Mouse (Mus musculus): ENCODE data around the gene Gm33543.

Gene Gm33543

GRCm38 (mm10) chr10:95778622-95779021 is 64.1 kb downstream of the Gm33543 start:
- DNase-seq (ENCODE audit: low spot score in 2 of 2), result no peak

GRCm38 (mm10) chr10:95777701-95778320 is 64.9 kb downstream of the Gm33543 start:
- no peak for DNase-seq (ENCODE audit: low spot score in 2 of 2)

GRCm38 (mm10) chr10:95777071-95777470 is 65.7 kb downstream of the Gm33543 start:
- DNase-seq (ENCODE audit: low spot score in 2 of 2), result no peak

GRCm38 (mm10) chr10:95774856-95775255 is 67.9 kb downstream of the Gm33543 start:
- DNase-seq (ENCODE audit: low spot score in 2 of 2), result no peak

GRCm38 (mm10) chr10:95774001-95774628 is 68.6 kb downstream of the Gm33543 start:
- DNase-seq (ENCODE audit: low spot score in 2 of 2), result no peak

Measured in left cerebral cortex, adult 9 months (tissue).